Mouse (Mus musculus): ENCODE results near the gene Kcnc3. TPM values are rescaled to one million over a fixed set of nuclear protein-coding genes. Genes with fewer than 3 reads are reported as not detected.

The Kcnc3 gene
- polyA plus RNA-seq, 1 experiment from 2014 or later, result 3.8 TPM

- H3K9ac ChIP-seq (replicated peaks; ENCODE audit: low read depth), result no peak overlapping the region
- H3K9me3 ChIP-seq (ENCODE audit: low read length), result 0 out of 2 replicates have a peak, but pooled peaks cover 4% of the 10 kb centered on the region
- H3K36me3 ChIP-seq (ENCODE audit: insufficient read depth, low read length), result peaks cover 4% of the 10 kb centered on the region
- DNase-seq (ENCODE audit: low spot score) (no peak), ATAC-seq (0 out of 2 replicates have a peak, but pooled peaks have one; percentile 3)
- H3K27ac ChIP-seq (ENCODE audit: low read length), result no peak overlapping the region
- no peak for TF ChIP-seq EP300 (IDR thresholded peaks at IDR 0.05)
- no peak for TF ChIP-seq CTCF (IDR thresholded peaks at IDR 0.05)
- H3K4me1 ChIP-seq (ENCODE audit: insufficient read depth, low read depth, low read length), result no peaks in the 10 kb centered on the region
- H3K27me3 ChIP-seq (replicated peaks; ENCODE audit: insufficient read depth, low read length), result no peaks in the 10 kb centered on the region
- WGBS, result 68% methylated on average over 3 of the region's 3 CpGs
- H3K4me2 ChIP-seq (replicated peaks; ENCODE audit: low read depth, low read length), result no peak overlapping the region
- H3K4me3 ChIP-seq (ENCODE audit: low read depth, low read length), result no peak overlapping the region
Measured at GRCm38 (mm10) chr7:44624543-44624826, 34.0 kb downstream of the Kcnc3 start.

DNA sequence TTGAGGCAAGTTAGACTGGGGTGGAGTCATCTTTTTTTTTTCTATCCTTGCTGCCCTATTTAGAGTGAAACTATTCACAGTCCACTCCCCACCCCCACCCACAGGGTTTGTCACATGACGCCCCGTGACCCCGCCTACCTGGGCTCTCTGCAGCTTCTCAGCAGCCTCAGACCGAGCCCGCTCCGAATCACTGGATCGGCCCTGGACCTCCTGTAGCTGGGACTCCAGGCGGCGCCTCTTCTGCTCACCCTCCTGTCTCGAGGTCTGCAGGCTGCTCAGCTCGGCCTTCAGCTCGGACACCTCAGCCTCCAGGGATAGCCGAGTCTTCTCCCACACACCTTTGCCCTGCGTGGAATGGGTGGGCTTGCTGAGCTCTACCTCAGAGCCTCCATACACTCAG lies 34.4 kb downstream of the Kcnc3 start:
- H3K27me3 ChIP-seq (replicated peaks; ENCODE audit: insufficient read depth, low read length), result no peaks in the 10 kb centered on the region
- DNase-seq (ENCODE audit: low spot score) (no peak), ATAC-seq (0 out of 2 replicates have a peak, but pooled peaks have one; percentile 7)
- 0 out of 2 replicates have a peak, but pooled peaks cover under 1% of the 10 kb centered on the region for H3K9me3 ChIP-seq (ENCODE audit: low read length)
- H3K4me3 ChIP-seq (ENCODE audit: low read depth, low read length), result no peak overlapping the region
- 54% methylated on average over 14 of the region's 14 CpGs for WGBS
- TF ChIP-seq CTCF (IDR thresholded peaks at IDR 0.05) (no peak), EP300 (IDR thresholded peaks at IDR 0.05) (no peak)
- no peak overlapping the region for H3K4me2 ChIP-seq (replicated peaks; ENCODE audit: low read depth, low read length)
- H3K9ac ChIP-seq (replicated peaks; ENCODE audit: low read depth), result no peak overlapping the region
- no peak overlapping the region for H3K27ac ChIP-seq (ENCODE audit: low read length)
- H3K36me3 ChIP-seq (ENCODE audit: insufficient read depth, low read length), result peaks cover under 1% of the 10 kb centered on the region; the same call in 1 of the 2 replicates
- no peaks in the 10 kb centered on the region for H3K4me1 ChIP-seq (ENCODE audit: insufficient read depth, low read depth, low read length)

- TF ChIP-seq EP300 (IDR thresholded peaks at IDR 0.05), result no peak
- H3K4me2 ChIP-seq (replicated peaks; ENCODE audit: low read depth, low read length), result no peak overlapping the region
- DNase-seq (ENCODE audit: low spot score) (no peak), ATAC-seq (no peak)
- H3K9ac ChIP-seq (replicated peaks; ENCODE audit: low read depth), result no peak overlapping the region
- H3K4me1 ChIP-seq (ENCODE audit: insufficient read depth, low read depth, low read length), result no peaks in the 10 kb centered on the region
- H3K27me3 ChIP-seq (replicated peaks; ENCODE audit: insufficient read depth, low read length), result no peaks in the 10 kb centered on the region
- H3K27ac ChIP-seq (ENCODE audit: low read length), result no peak overlapping the region
- no peaks in the 10 kb centered on the region; the same call in 1 of the 2 replicates for H3K36me3 ChIP-seq (ENCODE audit: insufficient read depth, low read length)
- 80% methylated on average over 13 of the region's 13 CpGs for WGBS
- no peaks in the 10 kb centered on the region for H3K9me3 ChIP-seq (ENCODE audit: low read length)
- H3K4me3 ChIP-seq (ENCODE audit: low read depth, low read length), result no peak overlapping the region
Measured at GRCm38 (mm10) chr7:44625241-44626067, 35.0 kb downstream of the Kcnc3 start.

GRCm38 (mm10) chr7:44626068-44626385 lies 35.6 kb downstream of the Kcnc3 start:
- no peak overlapping the region for H3K9ac ChIP-seq (replicated peaks; ENCODE audit: low read depth)
- no peaks in the 10 kb centered on the region for H3K27me3 ChIP-seq (replicated peaks; ENCODE audit: insufficient read depth, low read length)
- peak; percentile 29; the same call in 1 of the 2 replicates for TF ChIP-seq CTCF (IDR thresholded peaks at IDR 0.05)
- no peak for TF ChIP-seq EP300 (IDR thresholded peaks at IDR 0.05)
- H3K4me3 ChIP-seq (ENCODE audit: low read depth, low read length), result no peak overlapping the region
- no peaks in the 10 kb centered on the region for H3K4me1 ChIP-seq (ENCODE audit: insufficient read depth, low read depth, low read length)
- 37% methylated on average over 1 of the region's 1 CpGs for WGBS
- DNase-seq (ENCODE audit: low spot score) (no peak), ATAC-seq (no peak)
- H3K27ac ChIP-seq (ENCODE audit: low read length), result no peak overlapping the region
- no peak overlapping the region for H3K4me2 ChIP-seq (replicated peaks; ENCODE audit: low read depth, low read length)
- H3K36me3 ChIP-seq (ENCODE audit: insufficient read depth, low read length), result no peaks in the 10 kb centered on the region; the same call in 1 of the 2 replicates
- H3K9me3 ChIP-seq (ENCODE audit: low read length), result no peaks in the 10 kb centered on the region

GRCm38 (mm10) chr7:44626966-44627365 lies 36.5 kb downstream of the Kcnc3 start:
- Histone ChIP-seq H3K27ac (ENCODE audit: low read length) (no peak overlapping the region), H3K4me3 (ENCODE audit: low read depth, low read length) (no peak overlapping the region), H3K9me3 (ENCODE audit: low read length) (no peaks in the 10 kb centered on the region), H3K36me3 (ENCODE audit: insufficient read depth, low read length) (no peaks in the 10 kb centered on the region; the same call in 1 of the 2 replicates), H3K9ac (replicated peaks; ENCODE audit: low read depth) (no peak overlapping the region), H3K27me3 (replicated peaks; ENCODE audit: insufficient read depth, low read length) (no peaks in the 10 kb centered on the region), H3K4me2 (replicated peaks; ENCODE audit: low read depth, low read length) (no peak overlapping the region), H3K4me1 (ENCODE audit: insufficient read depth, low read depth, low read length) (no peaks in the 10 kb centered on the region)
- DNase-seq (ENCODE audit: low spot score) (no peak), ATAC-seq (no peak)
- 73% methylated on average over 13 of the region's 13 CpGs for WGBS
- no peak for TF ChIP-seq CTCF (IDR thresholded peaks at IDR 0.05)
- TF ChIP-seq EP300 (IDR thresholded peaks at IDR 0.05), result no peak

DNA sequence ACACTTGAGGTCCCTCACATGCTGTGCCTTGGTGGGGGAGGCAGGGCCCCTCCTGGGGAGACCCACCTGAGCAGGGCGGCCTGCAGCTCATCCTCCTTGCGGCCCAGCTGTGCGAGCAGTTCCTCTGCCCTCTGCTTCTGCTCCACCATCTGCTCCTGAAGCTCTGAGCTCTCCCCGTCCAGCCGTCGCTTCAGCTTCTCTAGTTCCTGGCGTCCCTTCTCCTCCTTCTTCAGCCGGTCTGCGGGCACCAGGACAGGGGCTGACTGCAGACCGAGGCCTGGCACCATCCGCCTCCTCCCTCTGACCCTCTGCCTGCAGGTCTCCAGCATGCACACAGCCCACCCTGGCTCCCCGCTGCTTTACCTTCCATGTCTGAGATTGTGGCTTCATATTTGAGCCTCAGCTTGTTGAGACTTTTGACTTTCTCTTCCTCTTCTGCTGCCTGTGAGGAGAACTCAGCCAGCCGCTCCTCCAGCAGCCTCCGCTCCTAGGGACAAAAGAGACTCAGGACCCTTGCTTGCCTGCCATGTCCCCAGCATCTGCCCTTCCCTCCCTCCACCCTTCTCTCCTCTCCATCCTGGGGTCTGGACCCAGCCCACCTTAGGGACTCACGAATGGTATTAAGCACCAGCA lies 38.1 kb downstream of the Kcnc3 start:
- 87% methylated on average over 15 of the region's 15 CpGs for WGBS
- DNase-seq (ENCODE audit: low spot score) (no peak), ATAC-seq (no peak)
- Histone ChIP-seq H3K9me3 (ENCODE audit: low read length) (no peaks in the 10 kb centered on the region), H3K4me2 (replicated peaks; ENCODE audit: low read depth, low read length) (no peak overlapping the region), H3K4me1 (ENCODE audit: insufficient read depth, low read depth, low read length) (no peaks in the 10 kb centered on the region), H3K36me3 (ENCODE audit: insufficient read depth, low read length) (no peaks in the 10 kb centered on the region), H3K27me3 (replicated peaks; ENCODE audit: insufficient read depth, low read length) (no peaks in the 10 kb centered on the region), H3K4me3 (ENCODE audit: low read depth, low read length) (no peak overlapping the region), H3K9ac (replicated peaks; ENCODE audit: low read depth) (no peak overlapping the region), H3K27ac (ENCODE audit: low read length) (no peak overlapping the region)
- TF ChIP-seq EP300 (IDR thresholded peaks at IDR 0.05), result no peak
- TF ChIP-seq CTCF (IDR thresholded peaks at IDR 0.05), result no peak

Measured in lung, postnatal 0 days (tissue).